Mouse (Mus musculus): Measurements from ENCODE around the gene Sdf2.
A peak's percentile ranks its signal among the peaks of the same experiment; 100 is the strongest.
"Not testable (repeated sequence)": the region's sequence is repeated elsewhere in the genome, so short reads cannot be mapped to it uniquely, and the experiment has no call there.

Gene Sdf2

DNA sequence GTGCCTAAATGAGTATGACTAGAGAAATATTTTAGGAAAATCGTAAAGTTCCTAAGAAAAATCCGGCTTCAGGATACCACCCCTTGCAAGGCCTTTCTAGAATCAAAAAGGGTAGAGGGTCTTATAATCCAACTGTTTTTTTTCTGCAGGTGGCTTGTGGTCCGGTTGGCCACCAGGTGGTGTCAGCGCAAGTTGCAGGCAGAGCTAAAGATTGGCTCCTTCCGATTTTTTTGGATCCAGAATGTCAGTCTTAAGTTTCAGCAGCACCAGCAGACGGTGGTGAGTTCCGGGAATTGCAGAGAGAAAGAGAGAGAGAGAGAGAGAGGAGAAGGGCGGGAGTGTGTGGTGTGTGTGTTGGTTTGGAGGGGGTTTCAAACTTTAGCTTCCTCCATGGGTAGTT lies 17.0 kb downstream of the Sdf2 start:
- peak; percentile 52 for DNase-seq

GRCm38 (mm10) chr11:78265571-78265970 lies 20.0 kb downstream of the Sdf2 start:
- DNase-seq: no peak

- DNase-seq: no peak
Measured at GRCm38 (mm10) chr11:78271986-78272385, 26.4 kb downstream of the Sdf2 start.

DNA sequence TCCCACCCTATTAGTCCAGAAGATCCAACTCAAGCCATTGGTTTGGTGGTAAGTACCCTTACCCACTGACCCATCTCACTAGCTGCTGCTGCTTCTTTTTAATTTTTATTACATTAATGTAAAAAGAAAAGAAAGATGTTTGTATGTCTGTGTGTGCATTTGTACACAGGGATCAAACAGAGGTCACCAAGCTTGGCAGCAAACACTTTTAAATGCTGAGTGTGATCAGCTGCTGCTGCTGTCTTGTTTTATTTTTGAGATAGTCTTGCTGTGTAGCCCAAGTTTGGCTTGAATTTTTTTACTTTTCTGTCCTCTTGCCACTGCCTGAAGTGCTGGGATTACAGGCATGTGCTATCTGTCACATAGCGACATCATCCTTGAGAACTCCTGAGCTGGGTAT lies 30.1 kb downstream of the Sdf2 start:
- no peak for DNase-seq

GRCm38 (mm10) chr11:78276169-78276568 lies 30.6 kb downstream of the Sdf2 start:
- DNase-seq: not testable (repeated sequence)

DNA sequence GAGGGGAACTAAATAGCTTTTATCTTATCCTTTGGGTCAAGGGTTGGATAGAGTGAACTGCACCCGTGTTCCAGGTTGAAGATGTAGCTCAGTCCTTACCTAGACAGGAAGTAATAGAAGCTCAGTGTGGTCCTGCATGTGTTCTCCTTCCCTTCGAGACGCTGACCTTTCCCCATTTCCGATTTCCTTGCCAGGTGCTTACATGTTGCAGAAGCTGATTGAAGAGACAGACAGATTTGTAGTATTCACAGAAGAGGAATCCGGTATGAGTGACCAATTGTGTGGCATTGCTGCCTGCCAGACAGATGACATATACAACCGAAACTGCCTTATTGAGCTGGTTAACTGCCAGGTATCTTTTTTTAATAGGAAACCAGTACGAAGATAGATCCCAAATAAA lies 33.3 kb downstream of the Sdf2 start:
- no peak for DNase-seq

GRCm38 (mm10) chr11:78279586-78279985 lies 34.0 kb downstream of the Sdf2 start:
- no peak for DNase-seq

DNA sequence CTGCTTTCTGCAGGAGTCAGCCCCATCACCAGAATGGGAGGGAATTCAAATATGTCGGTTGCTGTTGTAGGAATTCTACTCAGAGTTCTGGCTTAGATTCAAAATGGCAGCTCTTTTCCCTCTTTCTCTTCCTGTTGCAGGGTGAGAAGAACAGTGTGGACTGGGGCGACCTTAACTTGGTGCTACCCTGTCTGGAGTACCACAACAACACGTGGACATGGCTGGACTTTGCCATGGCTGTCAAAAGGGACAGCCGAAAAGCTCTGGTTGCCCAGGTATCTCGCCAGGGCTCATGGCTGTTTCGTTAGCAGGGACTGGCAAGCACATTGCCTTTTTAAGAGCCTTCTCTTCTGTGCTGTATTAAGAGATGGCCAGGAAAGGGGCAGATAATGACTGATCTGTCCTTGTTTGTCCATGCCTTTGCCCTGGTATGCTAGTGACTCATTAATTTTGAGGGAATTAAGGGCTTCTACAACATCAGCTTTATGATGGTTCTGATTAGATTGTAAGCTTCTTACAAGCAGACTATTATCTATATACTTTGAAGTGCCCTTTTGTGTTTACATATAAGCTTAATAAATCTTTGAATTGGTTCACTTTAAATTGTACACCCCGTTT lies 43.7 kb downstream of the Sdf2 start:
- no peak for DNase-seq

- no peak for DNase-seq
Measured at GRCm38 (mm10) chr11:78290654-78291053, 45.1 kb downstream of the Sdf2 start, which contains the start of gene BC030499. BC030499 (plus strand) TSS chr11:78290841.

- no peak for DNase-seq
Measured at GRCm38 (mm10) chr11:78294585-78294984, 49.0 kb downstream of the Sdf2 start.

- no peak for DNase-seq
Measured at GRCm38 (mm10) chr11:78300917-78301316, 55.4 kb downstream of the Sdf2 start.

DNA sequence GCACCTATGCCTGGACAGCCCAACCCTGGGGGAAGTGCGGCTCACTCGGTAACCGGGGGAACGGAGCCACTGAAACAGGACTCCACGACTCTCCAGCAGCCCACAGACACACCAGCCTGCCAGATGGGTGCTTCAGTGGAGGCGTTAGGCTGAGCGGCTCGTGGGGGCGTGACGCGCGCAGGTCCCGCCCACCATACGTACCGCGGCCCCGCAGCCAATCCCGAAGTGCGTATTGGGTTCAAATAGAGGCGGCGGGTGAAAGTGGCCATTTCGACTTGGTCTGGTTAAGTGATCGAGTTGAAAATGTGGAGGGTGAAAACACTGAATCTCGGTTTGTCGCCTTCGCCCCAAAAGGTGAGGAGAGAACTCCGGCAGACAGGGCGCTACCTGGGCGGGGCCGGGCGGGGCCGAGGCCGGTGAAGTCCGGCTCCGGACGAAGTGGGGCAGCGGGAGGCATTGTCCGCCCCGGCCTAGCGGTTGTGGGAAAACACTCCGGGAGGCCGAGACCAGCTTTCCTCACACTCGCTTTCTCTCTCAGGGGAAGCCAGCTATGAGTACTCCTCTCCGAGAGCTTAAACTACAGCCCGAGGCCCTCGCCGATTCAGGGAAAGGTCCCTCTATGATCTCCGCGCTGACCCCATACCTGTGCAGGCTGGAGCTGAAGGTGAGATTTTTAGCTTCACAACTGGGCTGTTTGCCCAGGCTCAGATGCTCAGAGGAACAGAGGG lies 56.0 kb downstream of the Sdf2 start, which contains the start of gene Spag5:
Gene Spag5, plus strand, starts transcription at position 173 of the 728 bp plus-strand sequence.
- peak; percentile 86 for DNase-seq

All from cerebellum, adult 9-11 months (tissue).